Mouse (Mus musculus) liver, embryonic 14.5 days (tissue): ENCODE measurements around the gene Dcun1d4.

ENCODE experiments used
- CTCF ChIP-seq: IDR thresholded peaks from 2 replicates; pipeline ENCODE4 v1.5.1; 2016; ENCODE audit warnings: antibody characterized with exemption, low read depth, control low read depth
- EP300 ChIP-seq: IDR thresholded peaks from 2 replicates; pipeline ENCODE4 v1.6.1; 2016; ENCODE audit warnings: antibody characterized with exemption, low read depth

DNA sequence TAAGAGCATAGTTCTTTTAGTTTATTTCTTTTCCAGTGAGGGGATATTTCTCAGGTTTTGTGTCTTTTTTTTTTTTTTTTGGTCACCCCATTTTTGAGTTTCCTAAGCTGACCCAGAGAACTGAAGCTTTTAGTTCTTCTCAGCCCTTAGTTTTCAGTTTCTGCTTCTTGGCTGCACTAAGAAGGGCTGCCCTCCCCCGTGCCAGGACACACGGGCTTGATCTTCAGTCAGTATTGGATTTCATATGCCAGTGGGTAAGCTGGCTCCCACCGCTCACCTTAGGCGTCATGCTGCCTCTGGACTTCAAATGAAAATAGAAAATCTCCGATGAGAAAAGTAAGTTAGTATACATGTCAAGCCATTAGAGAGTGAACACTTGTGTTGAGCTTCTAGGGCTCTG lies 71.0 kb downstream of the Dcun1d4 start:
- no peak for TF ChIP-seq EP300
- TF ChIP-seq CTCF: no peak
